Mouse (Mus musculus) liver, embryonic 14.5 days (tissue): ENCODE measurements around the gene Mbnl2.

Experiments used
- CTCF ChIP-seq: IDR thresholded peaks from 2 replicates; pipeline ENCODE4 v1.5.1; 2016; ENCODE audit warnings: antibody characterized with exemption, low read depth, control low read depth
- EP300 ChIP-seq: IDR thresholded peaks from 2 replicates; pipeline ENCODE4 v1.6.1; 2016; ENCODE audit warnings: antibody characterized with exemption, low read depth

DNA sequence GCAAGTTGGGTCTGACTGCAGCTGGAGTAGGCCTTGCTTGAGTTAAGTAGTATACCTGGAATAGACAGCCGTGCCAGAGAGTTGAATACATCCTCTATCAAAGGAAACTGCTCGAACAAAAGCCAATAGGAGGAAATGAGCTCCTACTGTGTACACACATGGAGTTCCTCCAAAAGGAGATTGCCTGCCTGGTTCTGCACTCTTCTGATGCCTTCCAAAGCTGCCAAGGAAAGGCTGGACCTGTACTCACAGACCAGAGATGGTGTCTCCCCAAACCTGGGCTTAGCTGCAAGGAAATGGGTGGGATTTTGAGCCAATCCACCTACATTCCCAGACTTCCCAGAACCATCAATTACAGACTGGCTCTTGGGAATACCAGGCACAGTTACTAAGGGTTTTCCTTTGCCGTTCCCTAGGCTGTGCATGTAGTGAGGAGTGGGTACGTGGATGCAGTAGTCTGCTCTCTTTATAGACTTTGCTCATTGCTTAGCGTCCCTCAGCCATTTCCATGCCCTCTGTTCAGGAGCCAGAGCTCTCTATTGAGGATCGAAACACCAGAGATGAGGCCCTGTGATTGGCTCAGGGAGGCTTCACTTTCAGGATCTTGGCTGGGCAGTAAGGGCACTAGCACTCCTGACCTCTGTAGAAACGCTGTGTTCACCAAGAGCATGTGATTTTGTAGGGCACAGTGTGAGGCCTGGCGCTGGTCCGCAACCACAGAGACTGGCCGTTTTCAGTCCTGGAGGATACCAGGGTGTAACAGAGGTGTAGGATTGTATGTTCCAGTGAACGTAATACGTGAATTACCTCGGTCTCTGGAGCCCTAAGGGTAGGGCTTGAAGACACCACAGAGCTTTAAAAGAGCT, 20.1 kb downstream of the Mbnl2 start:
- TF ChIP-seq CTCF (no peak), EP300 (no peak)
